Mouse (Mus musculus) thymus, postnatal 25 days (tissue): ENCODE measurements around the gene Sppl2c.

ENCODE experiments used
- DNase-seq: peaks from one replicate; pipeline ENCODE4 v3.0.0; 2022

The Sppl2c gene

DNA sequence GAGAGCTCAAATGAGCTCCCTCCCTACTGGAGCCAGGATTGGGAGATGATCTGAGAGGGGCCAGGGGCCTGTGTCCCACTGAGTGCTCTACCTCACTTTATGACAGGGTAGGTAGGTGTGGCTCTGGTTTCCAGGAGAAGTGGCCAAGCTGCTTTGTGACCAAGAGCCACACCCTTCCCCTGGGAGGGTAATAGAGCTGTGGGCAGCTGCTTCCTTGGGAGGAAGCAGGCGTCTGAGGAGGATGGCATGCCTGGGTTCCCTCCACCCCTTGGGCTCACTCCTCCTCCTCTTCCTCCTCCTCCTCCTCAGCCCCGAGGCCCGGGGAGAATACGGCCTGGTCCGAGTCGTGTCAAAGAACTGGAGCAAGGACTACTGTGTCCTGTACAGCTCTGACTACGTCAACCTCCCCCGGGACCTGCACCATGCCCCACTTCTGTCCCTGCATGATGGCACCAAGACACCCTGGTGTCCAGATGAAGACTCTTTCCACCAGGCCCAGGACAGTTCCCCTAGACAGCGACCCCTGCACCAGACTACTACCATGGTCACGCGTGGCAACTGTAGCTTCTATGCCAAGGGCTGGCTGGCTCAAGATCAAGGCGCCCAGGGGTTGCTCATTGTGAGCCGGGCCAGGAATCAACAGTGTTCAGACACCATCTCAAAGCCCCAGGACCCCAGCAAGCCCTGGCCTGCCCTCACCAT lies at the start of gene Sppl2c:
Sppl2c (plus strand) TSS at position 193 of the 702 bp plus-strand sequence.
- DNase-seq, result no peak

- no peak for DNase-seq
Measured at GRCm38 (mm10) chr11:104138976-104139375, 47.2 kb upstream of the Sppl2c start.

DNA sequence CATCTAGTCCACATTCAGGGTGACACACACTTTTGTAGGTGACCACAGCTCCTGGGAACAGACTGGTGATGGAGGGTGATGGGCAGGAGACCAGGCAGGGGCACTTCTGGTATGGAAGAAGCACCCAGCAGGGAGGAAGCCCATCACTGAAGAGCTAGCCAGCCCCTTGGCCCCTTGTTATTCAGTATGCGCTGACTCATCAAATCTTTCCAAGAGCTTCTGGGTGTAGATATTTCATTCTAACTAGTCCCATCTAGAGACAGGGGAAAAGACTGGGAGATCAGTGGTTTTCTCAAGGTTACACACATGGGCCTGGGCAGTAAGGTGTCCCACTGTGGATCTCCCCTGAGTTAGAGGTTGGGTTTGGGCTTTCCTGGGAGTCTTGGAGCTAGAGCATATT lies 41.2 kb upstream of the Sppl2c start:
- no peak for DNase-seq

DNA sequence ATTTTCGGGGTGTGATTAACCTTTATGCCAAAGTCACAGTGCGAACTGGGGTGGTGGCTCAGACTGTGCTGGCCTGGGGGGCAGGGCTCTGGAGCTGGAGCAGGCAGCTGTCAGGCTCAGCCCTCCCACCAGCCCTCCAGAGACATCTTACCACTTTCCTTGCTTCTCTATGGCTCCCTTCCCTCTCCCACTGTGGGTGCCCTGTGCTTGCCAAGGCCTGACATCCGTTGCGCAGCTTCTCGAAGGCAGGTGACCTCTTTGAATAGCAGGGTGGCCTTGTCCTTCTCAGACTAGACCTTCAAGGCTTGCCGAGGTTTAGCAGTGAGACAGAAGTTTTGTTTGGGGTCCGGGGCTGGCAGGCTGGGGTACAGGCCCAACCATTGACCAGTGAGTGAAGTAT lies 37.3 kb upstream of the Sppl2c start:
- no peak for DNase-seq

GRCm38 (mm10) chr11:104150911-104151310 lies 35.2 kb upstream of the Sppl2c start:
- no peak for DNase-seq

- no peak for DNase-seq
Measured at GRCm38 (mm10) chr11:104154332-104154731, 31.8 kb upstream of the Sppl2c start.

DNA sequence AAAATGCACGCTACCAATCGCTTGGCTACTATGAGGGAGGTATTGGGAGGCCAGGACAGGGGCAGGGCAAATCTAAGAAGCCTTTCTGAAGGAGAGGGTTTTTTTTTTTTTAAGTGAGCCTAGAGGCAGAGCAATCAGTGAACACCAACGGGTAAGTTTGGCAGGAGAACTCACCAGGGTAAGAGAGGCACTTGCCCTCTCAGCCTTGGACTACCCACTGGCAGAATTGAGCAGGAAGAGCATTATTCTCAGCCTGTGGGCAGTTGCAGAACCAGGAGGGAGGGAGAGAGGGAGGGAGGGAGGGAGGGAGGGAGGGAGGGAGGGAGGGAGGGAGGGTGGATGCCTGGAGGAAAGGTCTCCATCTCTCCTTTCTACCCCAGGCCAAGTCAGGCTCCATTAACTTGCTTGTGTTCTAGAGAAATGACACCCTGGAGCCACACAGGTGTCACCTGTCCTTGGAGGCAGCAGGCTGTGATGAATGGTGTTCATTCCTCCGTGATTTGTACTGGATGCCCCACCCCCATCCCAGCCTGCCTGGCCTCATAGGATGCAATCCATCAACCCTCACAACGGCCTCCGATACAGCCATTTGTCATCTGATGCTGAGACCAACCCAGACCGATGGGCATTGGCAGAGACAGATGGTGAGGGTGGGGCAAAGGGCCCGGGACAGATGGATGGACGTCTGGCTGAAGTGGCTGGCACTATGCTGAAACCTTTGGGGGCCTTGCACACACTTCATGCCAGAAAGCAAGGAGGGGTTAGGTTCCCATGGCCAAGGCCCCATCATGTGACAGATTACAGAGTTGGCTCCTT lies 31.1 kb upstream of the Sppl2c start:
- no peak for DNase-seq

DNA sequence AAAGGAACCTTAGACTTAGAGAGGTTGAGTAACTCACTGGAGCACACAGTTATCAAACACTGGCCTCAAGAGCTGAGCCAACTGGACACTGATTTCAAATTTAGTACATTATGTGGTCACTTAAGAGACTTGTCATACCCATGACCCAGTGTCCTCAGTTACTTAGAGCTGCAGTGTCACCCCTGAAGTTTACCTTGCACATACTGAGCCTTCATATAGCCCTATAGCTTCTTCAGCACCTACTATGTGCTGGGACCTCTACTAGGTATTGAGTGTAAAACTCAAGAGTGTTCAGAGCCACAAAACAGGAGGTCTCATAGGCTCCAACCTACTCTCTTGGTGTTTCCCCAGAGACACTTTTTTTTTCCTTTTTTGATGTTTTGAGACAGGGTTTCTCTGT lies 30.2 kb upstream of the Sppl2c start:
- DNase-seq, result no peak

GRCm38 (mm10) chr11:104156391-104156790 lies 29.7 kb upstream of the Sppl2c start:
- DNase-seq, result no peak

- DNase-seq, result peak; percentile 7
Measured at GRCm38 (mm10) chr11:104157603-104158259, 28.4 kb upstream of the Sppl2c start.

DNA sequence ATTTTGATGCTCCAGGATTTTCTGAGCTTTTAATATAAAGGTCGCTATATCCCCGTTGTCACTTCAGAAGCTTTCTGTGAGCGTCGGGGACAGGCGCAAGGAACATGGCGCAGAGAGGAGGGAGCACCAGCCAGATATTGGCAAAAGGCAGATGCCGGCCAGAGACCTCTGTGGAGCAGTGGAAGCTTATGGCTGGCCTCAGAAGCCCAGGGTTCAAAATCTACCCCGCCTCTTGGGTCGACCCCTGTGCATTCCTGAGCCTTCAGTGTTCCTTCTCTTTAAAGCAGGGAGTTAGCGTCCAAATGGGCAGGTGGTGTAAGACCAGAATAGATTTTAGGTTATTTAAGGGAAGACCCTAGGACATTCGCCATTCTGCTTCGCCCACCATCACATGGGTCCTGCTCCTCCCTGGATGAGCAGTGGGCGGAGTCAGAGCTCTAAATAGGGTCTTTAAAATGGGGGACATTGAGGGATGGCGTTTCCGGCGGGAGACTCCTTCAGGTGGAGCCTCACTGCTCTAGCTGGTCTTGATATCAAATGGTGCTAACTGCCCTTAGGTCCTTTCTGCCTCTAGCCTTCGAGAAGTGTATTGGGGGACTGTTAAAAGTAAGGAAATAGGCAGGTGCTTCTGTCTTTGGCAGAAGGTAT lies 27.7 kb upstream of the Sppl2c start:
- DNase-seq, result no peak

GRCm38 (mm10) chr11:104159769-104160272 lies 26.3 kb upstream of the Sppl2c start:
- no peak for DNase-seq

DNA sequence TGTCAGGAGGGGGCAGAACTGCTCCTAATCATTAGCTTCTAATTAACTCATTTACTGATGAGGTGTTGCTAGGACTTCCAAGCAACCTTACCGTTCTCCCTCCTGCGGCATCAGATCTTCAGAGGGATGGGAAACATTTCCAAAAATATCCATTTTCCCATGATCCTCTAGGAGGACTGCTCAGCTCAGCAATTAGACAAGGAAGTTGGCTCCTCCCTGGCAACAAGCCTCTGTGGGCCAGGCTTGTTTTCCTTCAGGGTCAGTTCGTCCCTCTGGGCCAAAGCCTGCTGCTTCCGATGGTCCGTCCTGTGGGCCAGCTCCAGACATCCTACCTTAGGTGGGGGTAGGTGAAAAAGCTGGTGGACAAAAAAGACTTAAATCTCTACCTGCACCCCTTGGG lies 25.0 kb upstream of the Sppl2c start:
- no peak for DNase-seq

DNA sequence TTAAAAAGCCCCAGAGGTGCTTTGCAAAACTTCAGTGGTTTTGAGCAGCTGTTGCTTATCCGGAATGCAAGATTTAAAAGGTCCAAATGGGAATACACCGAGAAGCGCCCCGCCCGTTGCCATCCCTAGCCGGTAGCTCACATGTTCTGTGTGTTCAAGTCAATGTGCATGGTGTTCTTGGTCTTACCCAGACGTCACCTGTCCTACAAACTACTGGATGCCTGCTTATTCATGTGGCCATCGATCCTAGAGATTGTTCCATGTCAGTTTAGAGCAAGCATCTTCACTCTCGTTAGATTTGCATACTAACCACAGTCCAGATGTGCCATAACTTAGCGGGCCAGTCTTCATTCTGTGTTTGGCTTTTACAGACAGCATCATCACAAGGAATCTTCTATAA lies 21.9 kb upstream of the Sppl2c start:
- no peak for DNase-seq

- peak; percentile 57 for DNase-seq
Measured at GRCm38 (mm10) chr11:104171281-104171781, 14.8 kb upstream of the Sppl2c start.

DNA sequence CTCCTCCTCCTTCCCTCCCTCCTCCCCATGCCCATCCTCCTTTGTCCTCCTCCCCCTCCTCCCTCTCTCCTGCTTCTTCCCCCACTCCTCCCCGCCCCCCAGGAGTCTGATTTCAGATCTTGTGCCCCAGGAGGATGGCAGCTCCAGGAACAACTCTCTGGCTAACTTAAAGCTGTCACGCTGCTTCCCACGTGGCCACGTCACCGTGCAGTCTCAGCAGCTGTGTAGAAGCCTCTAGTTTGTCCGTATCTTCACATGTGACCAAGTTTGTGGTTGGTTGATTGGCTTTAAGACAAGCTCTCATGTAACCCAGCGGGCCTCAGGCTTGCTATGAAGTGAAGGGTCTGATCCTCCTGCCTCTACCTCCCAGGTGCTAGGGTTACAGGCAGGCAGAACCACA lies 7.2 kb upstream of the Sppl2c start:
- no peak for DNase-seq

- no peak for DNase-seq
Measured at GRCm38 (mm10) chr11:104179804-104180203, 6.3 kb upstream of the Sppl2c start.

GRCm38 (mm10) chr11:104182141-104182540 lies 4.0 kb upstream of the Sppl2c start:
- DNase-seq, result no peak

DNA sequence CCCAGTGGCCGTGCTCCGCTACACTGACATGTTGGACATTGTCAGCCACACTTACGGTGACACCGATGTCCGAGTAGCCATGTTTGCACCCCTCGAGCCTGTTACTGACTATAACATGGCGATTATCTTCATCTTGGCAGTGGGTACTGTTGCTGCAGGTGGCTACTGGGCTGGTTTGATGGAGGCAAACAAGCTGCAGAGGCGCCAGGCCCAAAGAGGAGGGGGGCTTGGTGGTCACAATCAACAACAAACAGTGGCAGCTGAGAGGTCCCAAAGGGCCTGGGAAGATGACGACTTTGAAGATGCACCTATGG lies 667 bp downstream of the Sppl2c start:
- DNase-seq, result no peak

DNA sequence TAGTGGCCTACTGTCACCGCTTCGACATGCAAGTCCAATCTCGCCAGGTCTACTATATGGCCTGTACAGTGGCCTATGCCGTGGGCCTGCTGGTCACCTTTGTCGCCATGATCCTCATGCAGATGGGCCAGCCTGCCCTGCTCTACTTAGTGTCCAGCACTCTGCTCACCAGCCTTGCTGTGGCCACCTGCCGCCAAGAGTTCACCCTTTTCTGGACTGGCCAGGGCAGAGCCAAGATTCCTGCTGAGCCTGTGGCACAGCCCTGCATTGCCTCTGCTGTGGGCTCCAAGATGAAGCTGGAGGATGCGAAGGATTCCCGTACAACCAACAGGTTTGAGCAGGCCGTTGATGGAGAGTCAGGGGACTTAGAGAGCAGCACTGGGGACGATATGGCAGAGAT lies 1.6 kb downstream of the Sppl2c start:
- DNase-seq, result no peak

GRCm38 (mm10) chr11:104190008-104190407 lies 3.9 kb downstream of the Sppl2c start:
- DNase-seq, result no peak

DNA sequence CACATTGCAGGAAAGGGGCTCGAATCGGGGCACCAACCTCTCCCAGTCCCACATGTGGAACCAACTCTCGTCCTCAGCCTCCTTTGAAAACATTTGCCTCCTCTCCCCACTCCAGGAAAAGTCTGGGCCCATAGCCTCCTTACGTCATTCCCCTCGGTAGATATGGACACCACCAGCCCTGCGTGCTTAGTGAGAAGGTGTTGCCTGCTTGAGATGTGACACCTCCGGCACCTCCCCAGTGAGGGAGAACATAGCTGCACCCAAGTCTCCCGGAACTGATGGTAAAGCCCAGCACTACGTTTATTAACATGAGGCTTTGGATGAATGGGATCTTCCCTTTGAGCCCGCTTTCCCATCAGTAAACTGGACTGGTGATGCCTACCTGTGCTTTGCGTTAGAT lies 9.3 kb downstream of the Sppl2c start:
- no peak for DNase-seq

GRCm38 (mm10) chr11:104195791-104196190 lies 9.7 kb downstream of the Sppl2c start:
- DNase-seq, result peak; percentile 54
